In the genomic region with DNA sequence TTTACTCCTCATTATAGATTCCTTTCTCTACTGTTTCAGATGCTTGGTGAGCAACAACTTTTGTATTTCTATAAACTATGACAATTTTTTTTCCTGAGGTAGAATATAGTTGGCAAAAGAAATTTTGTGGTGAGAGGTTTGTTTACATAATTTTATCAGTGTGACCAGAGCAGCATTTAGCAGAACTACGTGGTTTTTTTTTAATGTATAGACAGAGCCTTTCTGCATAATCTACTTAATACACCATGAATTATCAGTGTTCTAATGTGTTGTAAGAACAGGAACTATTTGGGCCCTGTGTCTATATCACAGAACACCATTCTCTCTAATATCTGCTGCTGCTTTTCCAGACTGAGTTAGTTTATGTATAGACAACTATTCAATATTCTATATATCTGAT, we compare ENCODE assay signal across 28 mouse cellular contexts.
"Had no signal": no experiment of that assay in that cellular context is flagged by ENCODE, and none has a peak within 500 bp of the region (broad histone marks: within the 10 kb centered on the region; RNA-seq: fewer than 3 reads in every experiment).

No protein-coding gene starts in this region.

- H3K9me3 ChIP-seq: limb, embryonic 10.5 days; limb, embryonic 12.5 days; limb, embryonic 13.5 days; limb, embryonic 15.5 days; liver, embryonic 12.5 days; liver, embryonic 13.5 days; liver, embryonic 15.5 days; lung, embryonic 15.5 days; megakaryocyte, embryonic 14.5 days; midbrain, embryonic 10.5 days; midbrain, embryonic 12.5 days; midbrain, embryonic 13.5 days; midbrain, embryonic 15.5 days had no signal

- H3K27ac ChIP-seq: left cerebral cortex, adult 2 months; limb, embryonic 10.5 days; limb, embryonic 12.5 days; limb, embryonic 13.5 days; limb, embryonic 15.5 days; liver, embryonic 12.5 days; liver, embryonic 13.5 days; liver, embryonic 14.5 days; liver, embryonic 15.5 days; lung, embryonic 15.5 days; macrophage; midbrain, embryonic 10.5 days; midbrain, embryonic 12.5 days; midbrain, embryonic 13.5 days; midbrain, embryonic 15.5 days had no signal

- H3K9ac ChIP-seq: limb, embryonic 12.5 days; limb, embryonic 13.5 days; limb, embryonic 15.5 days; liver, embryonic 12.5 days; liver, embryonic 13.5 days; liver, embryonic 14.5 days; liver, embryonic 15.5 days; liver, postnatal 0 days; lung, embryonic 14.5 days; lung, embryonic 15.5 days; midbrain, embryonic 12.5 days; midbrain, embryonic 13.5 days; midbrain, embryonic 15.5 days had no signal

- H3K27me3 ChIP-seq: limb, embryonic 12.5 days; limb, embryonic 13.5 days; limb, embryonic 15.5 days; liver, embryonic 12.5 days; liver, embryonic 13.5 days; liver, embryonic 15.5 days; lung, embryonic 15.5 days; megakaryocyte, embryonic 14.5 days; midbrain, embryonic 12.5 days; midbrain, embryonic 13.5 days; midbrain, embryonic 15.5 days had no signal

- DNase-seq: left cerebral cortex, postnatal 4 days; liver; liver, embryonic 13.5 days; liver, postnatal 0 days; lung, adult 18-20 months; lung, adult 2 months; lung, embryonic 14.5 days; lung, postnatal 10 days; lung, postnatal 14 days; lung, postnatal 36 days; lung, postnatal 4 days; midbrain, embryonic 14.5 days had no signal

- H3K4me1 ChIP-seq: limb, embryonic 10.5 days; limb, embryonic 12.5 days; limb, embryonic 13.5 days; limb, embryonic 15.5 days; liver, embryonic 12.5 days; liver, embryonic 13.5 days; liver, embryonic 15.5 days; lung, embryonic 15.5 days; megakaryocyte, embryonic 14.5 days; midbrain, embryonic 10.5 days; midbrain, embryonic 12.5 days; midbrain, embryonic 13.5 days; midbrain, embryonic 15.5 days had no signal

- H3K36me3 ChIP-seq: limb, embryonic 10.5 days; limb, embryonic 12.5 days; limb, embryonic 13.5 days; limb, embryonic 15.5 days; liver, embryonic 12.5 days; liver, embryonic 13.5 days; liver, embryonic 15.5 days; lung, embryonic 15.5 days; midbrain, embryonic 10.5 days; midbrain, embryonic 12.5 days; midbrain, embryonic 13.5 days; midbrain, embryonic 15.5 days had no signal

- H3K4me3 ChIP-seq: left cerebral cortex, adult 2 months; limb, embryonic 10.5 days; limb, embryonic 12.5 days; limb, embryonic 13.5 days; limb, embryonic 15.5 days; liver, embryonic 12.5 days; liver, embryonic 13.5 days; liver, embryonic 15.5 days; lung, embryonic 15.5 days; megakaryocyte, embryonic 14.5 days; midbrain, embryonic 10.5 days; midbrain, embryonic 12.5 days; midbrain, embryonic 13.5 days; midbrain, embryonic 15.5 days; myocyte had no signal
